Mouse (Mus musculus) embryonic facial prominence, embryonic 11.5 days (tissue): ENCODE results near the gene Gstm3. TPM values are rescaled to one million over a fixed set of nuclear protein-coding genes. Genes with fewer than 3 reads are reported as not detected.
A peak's percentile ranks its signal among the peaks of the same experiment; 100 is the strongest.

ENCODE experiments used
- ATAC-seq: fragments of 200-750 bp; cut with Nextera tagmentation; replicated peaks from 2 replicates; pipeline ENCODE4 v1.8.0; 2017; ENCODE audit warnings: low read depth; ENCODE audit not compliant: insufficient number of reproducible peaks, low FRiP score, low TSS enrichment
- DNase-seq: peaks from one replicate; pipeline ENCODE4 v3.0.0-alpha.2; 2015; ENCODE audit warnings: low spot score
- H3K27ac ChIP-seq: fragments of 300-500 bp; sonication (generic); replicated peaks from 2 replicates; pipeline ENCODE4 v1.5.1; 2014; ENCODE audit warnings: mild to moderate bottlenecking, low read depth, low read length, control low read depth
- H3K27me3 ChIP-seq: fragments of 300-500 bp; sonication (generic); 2 replicates; pipeline ENCODE4 v1.6.1; 2014; ENCODE audit warnings: mild to moderate bottlenecking, low read length, moderate library complexity, mixed read lengths; ENCODE audit not compliant: control insufficient read depth, insufficient read depth
- H3K36me3 ChIP-seq: fragments of 300-500 bp; sonication (generic); replicated peaks from 2 replicates; pipeline ENCODE4 v1.6.1; 2014; ENCODE audit warnings: low read depth, mild to moderate bottlenecking, low read length, moderate library complexity, mixed read lengths; ENCODE audit not compliant: control insufficient read depth, insufficient read depth
- H3K4me1 ChIP-seq: fragments of 300-500 bp; sonication (generic); 2 replicates; pipeline ENCODE4 v1.6.1; 2014; ENCODE audit warnings: low read length, mixed read lengths; ENCODE audit not compliant: control insufficient read depth, insufficient read depth
- H3K4me2 ChIP-seq: fragments of 300-500 bp; sonication (generic); 2 replicates; pipeline ENCODE4 v1.6.1; 2014; ENCODE audit warnings: low read depth, mild to moderate bottlenecking, control low read depth, low read length, moderate library complexity
- H3K4me3 ChIP-seq: fragments of 300-500 bp; sonication (generic); 2 replicates; pipeline ENCODE4 v1.5.1; 2014; ENCODE audit warnings: low read depth, low read length, control low read depth
- H3K9ac ChIP-seq: fragments of 300-500 bp; sonication (generic); replicated peaks from 2 replicates; pipeline ENCODE4 v1.6.1; 2014; ENCODE audit warnings: mild to moderate bottlenecking, control low read depth, low read length
- H3K9me3 ChIP-seq: fragments of 300-500 bp; sonication (generic); replicated peaks from 2 replicates; pipeline ENCODE4 v1.6.1; 2016; ENCODE audit warnings: mild to moderate bottlenecking, low read length, inconsistent platforms, mixed read lengths; ENCODE audit not compliant: control insufficient read depth
- WGBS: fragments of 180-500 bp; shearing (Covaris S2); extraction: QIAGEN DNeasy Blood & Tissue Kit; methylation state at CpG from one replicate; pipeline ENCODE4 v1.1.7; 2014; 5-methylcytosine and 5-hydroxymethylcytosine counted together
- polyA plus RNA-seq: library from polyadenylated mRNA; unstranded; fragments of >200 nt; fragmentation: Nextera tagmentation; extraction: Ambion mirVana; gene quantifications from 2 replicates; pipeline ENCODE4 v1.2.1, GENCODE M21; 2014

Gstm3 gene
- polyA plus RNA-seq, 1 experiment from 2014 or later: not detected

- Histone ChIP-seq H3K9me3 (no peaks in the 10 kb centered on the region), H3K4me2 (no peak overlapping the region), H3K27me3 (no peaks in the 10 kb centered on the region), H3K9ac (no peak overlapping the region), H3K27ac (no peak overlapping the region), H3K36me3 (no peaks in the 10 kb centered on the region), H3K4me1 (no peaks in the 10 kb centered on the region), H3K4me3 (no peak overlapping the region)
- no peak for DNase-seq
- WGBS: 61% methylated on average over 3 of the region's 3 CpGs
- no peak for ATAC-seq
Measured at GRCm38 (mm10) chr3:107935888-107936287, 33.2 kb downstream of the Gstm3 start.

GRCm38 (mm10) chr3:107935268-107935667, 33.8 kb downstream of the Gstm3 start:
- Histone ChIP-seq H3K27me3 (no peaks in the 10 kb centered on the region), H3K4me2 (no peak overlapping the region), H3K4me3 (no peak overlapping the region), H3K36me3 (no peaks in the 10 kb centered on the region), H3K4me1 (no peaks in the 10 kb centered on the region), H3K9me3 (no peaks in the 10 kb centered on the region), H3K27ac (no peak overlapping the region), H3K9ac (no peak overlapping the region)
- 79% methylated on average over 3 of the region's 3 CpGs for WGBS
- ATAC-seq: no peak
- no peak for DNase-seq

- Histone ChIP-seq H3K9me3 (no peaks in the 10 kb centered on the region), H3K27ac (no peak overlapping the region), H3K4me3 (no peak overlapping the region), H3K27me3 (no peaks in the 10 kb centered on the region), H3K4me1 (no peaks in the 10 kb centered on the region), H3K4me2 (no peak overlapping the region), H3K9ac (no peak overlapping the region), H3K36me3 (no peaks in the 10 kb centered on the region)
- DNase-seq (no peak), ATAC-seq (no peak)
- 81% methylated on average over 6 of the region's 6 CpGs for WGBS
Measured at GRCm38 (mm10) chr3:107932128-107932527, 37.0 kb downstream of the Gstm3 start.

GRCm38 (mm10) chr3:107931670-107932069, 37.4 kb downstream of the Gstm3 start, which contains the start of gene Gstm7:
Gstm7 (minus strand) TSS chr3:107931817.
- Histone ChIP-seq H3K4me3 (peak within 1 kb of the TSS; percentile 21; the same call in 1 of the 2 replicates), H3K9ac (peak within 1 kb of the TSS; percentile 58), H3K4me2 (peak within 1 kb of the TSS; percentile 34), H3K27ac (no peak within 1 kb of the TSS; the same call in none of the 2 replicates), H3K4me1 (no peaks in the 10 kb centered on the region), H3K36me3 (no peaks in the 10 kb centered on the region), H3K27me3 (no peaks in the 10 kb centered on the region), H3K9me3 (no peaks in the 10 kb centered on the region)
- DNase-seq (peak; percentile 99), ATAC-seq (peak; percentile 97)
- 6% methylated on average over 10 of the region's 10 CpGs for WGBS

- H3K9ac ChIP-seq: peak overlapping the region; percentile 58
- no peaks in the 10 kb centered on the region for H3K27me3 ChIP-seq
- DNase-seq: no peak
- no peak; the same call in 1 of the 2 replicates for ATAC-seq
- H3K36me3 ChIP-seq: no peaks in the 10 kb centered on the region
- H3K4me3 ChIP-seq: peak overlapping the region; percentile 21; the same call in 1 of the 2 replicates
- 85% methylated on average over 2 of the region's 2 CpGs for whole genome bisulfite sequencing
- H3K9me3 ChIP-seq: no peaks in the 10 kb centered on the region
- no peak overlapping the region; the same call in 1 of the 2 replicates for H3K27ac ChIP-seq
- peak overlapping the region; percentile 34 for H3K4me2 ChIP-seq
- no peaks in the 10 kb centered on the region for H3K4me1 ChIP-seq
Measured at GRCm38 (mm10) chr3:107931134-107931533, 37.9 kb downstream of the Gstm3 start.

GRCm38 (mm10) chr3:107929731-107930130, 39.4 kb downstream of the Gstm3 start:
- no peaks in the 10 kb centered on the region for H3K4me1 ChIP-seq
- no peaks in the 10 kb centered on the region for H3K36me3 ChIP-seq
- no peaks in the 10 kb centered on the region for H3K27me3 ChIP-seq
- H3K9ac ChIP-seq: no peak overlapping the region
- no peak overlapping the region for H3K4me2 ChIP-seq
- DNase-seq (no peak), ATAC-seq (no peak)
- H3K27ac ChIP-seq: no peak overlapping the region
- WGBS: 94% methylated on average over 4 of the region's 4 CpGs
- H3K4me3 ChIP-seq: no peak overlapping the region
- H3K9me3 ChIP-seq: no peaks in the 10 kb centered on the region

- H3K4me2 ChIP-seq: no peak overlapping the region
- 81% methylated on average over 4 of the region's 4 CpGs for WGBS
- no peak for ATAC-seq
Measured at GRCm38 (mm10) chr3:107929243-107929642, 39.8 kb downstream of the Gstm3 start.

GRCm38 (mm10) chr3:107928691-107929090, 40.4 kb downstream of the Gstm3 start:
- no peaks in the 10 kb centered on the region for H3K9me3 ChIP-seq
- DNase-seq (no peak), ATAC-seq (no peak)
- no peak overlapping the region for H3K27ac ChIP-seq
- H3K4me1 ChIP-seq: no peaks in the 10 kb centered on the region
- H3K36me3 ChIP-seq: no peaks in the 10 kb centered on the region
- H3K4me3 ChIP-seq: no peak overlapping the region
- no peak overlapping the region for H3K9ac ChIP-seq
- no peaks in the 10 kb centered on the region for H3K27me3 ChIP-seq
- WGBS: 88% methylated on average over 11 of the region's 11 CpGs
- no peak overlapping the region for H3K4me2 ChIP-seq

More at GRCm38 (mm10) chr3:107929243-107929642, 39.8 kb downstream of the Gstm3 start:
- DNase-seq: no peak
- no peaks in the 10 kb centered on the region for H3K36me3 ChIP-seq
- no peak overlapping the region for H3K9ac ChIP-seq
- no peaks in the 10 kb centered on the region for H3K9me3 ChIP-seq
- H3K4me3 ChIP-seq: no peak overlapping the region
- no peaks in the 10 kb centered on the region for H3K4me1 ChIP-seq
- H3K27me3 ChIP-seq: no peaks in the 10 kb centered on the region
- no peak overlapping the region for H3K27ac ChIP-seq
